ENCODE assay signal across 12 mouse cellular contexts in genomic region chr6:48838321-48839080, GRCm38 (mm10). TPM values are rescaled to one million over a fixed set of nuclear protein-coding genes. Genes with fewer than 3 reads are reported as not detected.
DNase-seq lines count a peak whose midpoint lies in the region; ATAC-seq and TF ChIP-seq lines count a peak whose summit lies in the region.
"Had no signal": no experiment of that assay in that cellular context is flagged by ENCODE, and none has a peak within 500 bp of the region (broad histone marks: within the 10 kb centered on the region; RNA-seq: fewer than 3 reads in every experiment).

No protein-coding gene starts in this region.

- 0 out of 2 replicates have a peak overlapping the region, but pooled peaks have one; percentile 19 for H3K9ac ChIP-seq in heart, embryonic 13.5 days
- no peak overlapping the region for H3K9ac ChIP-seq in heart, adult 2 months (ENCODE audit: low read depth, low read length)
- H3K9ac ChIP-seq in lung, embryonic 15.5 days = no peak overlapping the region
- H3K9ac ChIP-seq in intestine, embryonic 15.5 days = no peak overlapping the region
- no peak overlapping the region for H3K9ac ChIP-seq in midbrain, postnatal 0 days (replicated peaks; ENCODE audit: low read length, poor library complexity, severe bottlenecking)

- no peaks in the 10 kb centered on the region for H3K9me3 ChIP-seq in heart, embryonic 13.5 days
- no peaks in the 10 kb centered on the region for H3K9me3 ChIP-seq in lung, embryonic 15.5 days
- H3K9me3 ChIP-seq in intestine, embryonic 15.5 days = no peaks in the 10 kb centered on the region
- H3K9me3 ChIP-seq in midbrain, postnatal 0 days (ENCODE audit: low read length) = no peaks in the 10 kb centered on the region

- TF ChIP-seq CTCF in heart, adult 2 months (IDR thresholded peaks at IDR 0.05) = no peak
- TF ChIP-seq CTCF in midbrain, postnatal 0 days (IDR thresholded peaks at IDR 0.05) = no peak

- TF ChIP-seq POLR2A in heart, adult 2 months (IDR thresholded peaks at IDR 0.05; ENCODE audit: insufficient read depth, low read depth, low read length) = no peak

- H3K4me3 ChIP-seq in heart, embryonic 13.5 days = peak overlapping the region; percentile 64; the same call in 1 of the 2 replicates
- H3K4me3 ChIP-seq in heart, adult 2 months = no peak overlapping the region
- H3K4me3 ChIP-seq in lung, embryonic 15.5 days = peak overlapping the region; percentile 51; the same call in 1 of the 2 replicates
- H3K4me3 ChIP-seq in intestine, embryonic 15.5 days (replicated peaks) = no peak overlapping the region
- no peak overlapping the region for H3K4me3 ChIP-seq in midbrain, postnatal 0 days (ENCODE audit: low read depth, low read length)

- DNase-seq in heart, adult 2 months = no peak
- DNase-seq in lung, postnatal 4 days = no peak
- DNase-seq in midbrain, postnatal 0 days (ENCODE audit: low spot score) = no peak
- no peak for DNase-seq in left cerebral cortex, adult 8-10 months (ENCODE audit: low spot score in 2 of 2)
- DNase-seq in right cerebral cortex, postnatal 4 days = no peak
- DNase-seq: cerebellum, postnatal 36 days; lung, postnatal 14 days had no signal

- no peaks in the 10 kb centered on the region for H3K27me3 ChIP-seq in heart, embryonic 13.5 days (replicated peaks)
- no peaks in the 10 kb centered on the region for H3K27me3 ChIP-seq in heart, adult 2 months (ENCODE audit: control insufficient read depth, insufficient read depth, low read length)
- no peaks in the 10 kb centered on the region for H3K27me3 ChIP-seq in lung, embryonic 15.5 days
- H3K27me3 ChIP-seq in intestine, embryonic 15.5 days (replicated peaks) = no peaks in the 10 kb centered on the region
- no peaks in the 10 kb centered on the region for H3K27me3 ChIP-seq in midbrain, postnatal 0 days (ENCODE audit: insufficient read depth, low read length)

- peaks cover 65% of the 10 kb centered on the region for H3K36me3 ChIP-seq in heart, embryonic 13.5 days
- H3K36me3 ChIP-seq in heart, adult 2 months (ENCODE audit: control insufficient read depth, insufficient read depth, low read length) = no peaks in the 10 kb centered on the region
- peaks cover 52% of the 10 kb centered on the region for H3K36me3 ChIP-seq in lung, embryonic 15.5 days
- peaks cover 37% of the 10 kb centered on the region for H3K36me3 ChIP-seq in intestine, embryonic 15.5 days
- H3K36me3 ChIP-seq in midbrain, postnatal 0 days (ENCODE audit: insufficient read depth, low read length) = no peaks in the 10 kb centered on the region; the same call in 1 of the 2 replicates

- no peaks in the 10 kb centered on the region for H3K79me2 ChIP-seq in heart, adult 2 months (replicated peaks; ENCODE audit: control insufficient read depth, insufficient read depth, low read length)

- H3K4me1 ChIP-seq in heart, embryonic 13.5 days = peaks cover 45% of the 10 kb centered on the region
- H3K4me1 ChIP-seq in heart, adult 2 months (ENCODE audit: control insufficient read depth, insufficient read depth, low read length) = peaks cover 4% of the 10 kb centered on the region
- H3K4me1 ChIP-seq in lung, embryonic 15.5 days = peaks cover 38% of the 10 kb centered on the region
- peaks cover 29% of the 10 kb centered on the region for H3K4me1 ChIP-seq in intestine, embryonic 15.5 days (replicated peaks)
- no peaks in the 10 kb centered on the region for H3K4me1 ChIP-seq in midbrain, postnatal 0 days (ENCODE audit: insufficient read depth, low read length)

- intact Hi-C loops in heart, adult 2 months (cut with DNase I) = loop anchor here (1.0 kb wide), 1 partner anchor 20 kb away; no protein-coding TSS in a partner anchor

- no peak for TF ChIP-seq EP300 in heart, adult 2 months (IDR thresholded peaks at IDR 0.05; ENCODE audit: insufficient read depth, low read depth, low read length)

- 64% methylated on average over 6 of the region's 6 CpGs for WGBS in heart, embryonic 13.5 days
- WGBS in heart, adult 2 months = 85% methylated on average over 6 of the region's 6 CpGs
- WGBS in lung, embryonic 15.5 days = 51% methylated on average over 6 of the region's 6 CpGs
- 66% methylated on average over 6 of the region's 6 CpGs for WGBS in intestine, embryonic 15.5 days
- 75% methylated on average over 6 of the region's 6 CpGs for WGBS in midbrain, postnatal 0 days

- H3K27ac ChIP-seq in heart, embryonic 13.5 days (replicated peaks) = no peak overlapping the region
- H3K27ac ChIP-seq in heart, adult 2 months = no peak overlapping the region
- H3K27ac ChIP-seq in lung, embryonic 15.5 days = no peak overlapping the region
- no peak overlapping the region for H3K27ac ChIP-seq in intestine, embryonic 15.5 days
- H3K27ac ChIP-seq in midbrain, postnatal 0 days (ENCODE audit: low read depth, low read length) = no peak overlapping the region

- H3K4me2 ChIP-seq in heart, embryonic 13.5 days = peak overlapping the region; percentile 80
- peak overlapping the region; percentile 76 for H3K4me2 ChIP-seq in lung, embryonic 15.5 days
- H3K4me2 ChIP-seq in intestine, embryonic 15.5 days (replicated peaks) = peak overlapping the region; percentile 85
- peak overlapping the region; percentile 15; the same call in 1 of the 2 replicates for H3K4me2 ChIP-seq in midbrain, postnatal 0 days (ENCODE audit: low read depth, low read length, poor library complexity, severe bottlenecking)

- ATAC-seq in heart, embryonic 13.5 days (ENCODE audit: extremely low read depth, insufficient number of reproducible peaks, low FRiP score, low TSS enrichment) = no peak
- no peak for ATAC-seq in lung, embryonic 15.5 days (ENCODE audit: borderline replicate concordance, extremely low read depth, low FRiP score, low TSS enrichment)
- ATAC-seq in intestine, embryonic 15.5 days = no peak
- no peak for ATAC-seq in midbrain, postnatal 0 days (ENCODE audit: low FRiP score)

RNA-seq across cellular contexts. Expression of gene Tmem176a, which starts 2.2 kb away (rescaled TPM):
- polyA plus RNA-seq in heart, embryonic 13.5 days (2015; fragmentation: Nextera tagmentation; extraction: Ambion mirVana) = 94.5 and 102 TPM in 2 replicates
- total RNA-seq in heart, adult 2 months (2021) = 10 to 100 TPM; 17.0 to 22.0 TPM
- 19.3 and 28.1 TPM in 2 replicates for polyA plus RNA-seq in heart, adult 2 months (2012; rRNA removed)
- 226 and 227 TPM in 2 replicates for polyA plus RNA-seq in lung, embryonic 15.5 days (2015; fragmentation: Nextera tagmentation; extraction: Ambion mirVana)
- polyA plus RNA-seq in intestine, embryonic 15.5 days (2015; fragmentation: Nextera tagmentation; extraction: Ambion mirVana) = 140 and 159 TPM in 2 replicates
- total RNA-seq in midbrain, postnatal 0 days (2014; rRNA removed) = 15.1 and 24.3 TPM in 2 replicates
- polyA plus RNA-seq in midbrain, postnatal 0 days (2015; fragmentation: Nextera tagmentation; extraction: Ambion mirVana) = 27.0 and 31.6 TPM in 2 replicates
- 10 to 100 TPM; 28.8 to 63.0 (median 40.9) TPM for total RNA-seq in left cerebral cortex, adult 8-10 months (2022)

RNA-seq across cellular contexts. Expression of gene Tmem176b, which starts 2.8 kb away (rescaled TPM):
- 249 and 268 TPM in 2 replicates for polyA plus RNA-seq in heart, embryonic 13.5 days (2015; fragmentation: Nextera tagmentation; extraction: Ambion mirVana)
- total RNA-seq in heart, adult 2 months (2021) = 10 to 100 TPM; 41.6 to 53.0 TPM
- 104 and 108 TPM in 2 replicates for polyA plus RNA-seq in heart, adult 2 months (2012; rRNA removed)
- polyA plus RNA-seq in lung, embryonic 15.5 days (2015; fragmentation: Nextera tagmentation; extraction: Ambion mirVana) = 425 and 442 TPM in 2 replicates
- polyA plus RNA-seq in intestine, embryonic 15.5 days (2015; fragmentation: Nextera tagmentation; extraction: Ambion mirVana) = 341 and 366 TPM in 2 replicates
- total RNA-seq in midbrain, postnatal 0 days (2014; rRNA removed) = 65.5 and 70.7 TPM in 2 replicates
- polyA plus RNA-seq in midbrain, postnatal 0 days (2015; fragmentation: Nextera tagmentation; extraction: Ambion mirVana) = 107 and 112 TPM in 2 replicates
- 10 to 100 TPM; 48.3 to 96.9 (median 67.8) TPM for total RNA-seq in left cerebral cortex, adult 8-10 months (2022)

RNA-seq across cellular contexts. Expression of gene Aoc1, which starts 34.2 kb away (rescaled TPM):
- not detected in 2 replicates for polyA plus RNA-seq in heart, embryonic 13.5 days (2015; fragmentation: Nextera tagmentation; extraction: Ambion mirVana)
- not detected for total RNA-seq in heart, adult 2 months (2021)
- polyA plus RNA-seq in heart, adult 2 months (2012; rRNA removed) = 0.23 and 1.1 TPM in 2 replicates
- polyA plus RNA-seq in lung, embryonic 15.5 days (2015; fragmentation: Nextera tagmentation; extraction: Ambion mirVana) = 0.11 TPM in 1 of 2 replicates, not detected in the other
- 21.4 and 28.0 TPM in 2 replicates for polyA plus RNA-seq in intestine, embryonic 15.5 days (2015; fragmentation: Nextera tagmentation; extraction: Ambion mirVana)
- total RNA-seq in midbrain, postnatal 0 days (2014; rRNA removed) = not detected in 2 replicates
- polyA plus RNA-seq in midbrain, postnatal 0 days (2015; fragmentation: Nextera tagmentation; extraction: Ambion mirVana) = 0.14 and 0.23 TPM in 2 replicates
- total RNA-seq in left cerebral cortex, adult 8-10 months (2022) = not detected
- total RNA-seq: adrenal gland, postnatal 36 days; neutrophil, adult 5-6 weeks had no signal

Comparison
In these comparisons a context has a peak if more than half of its experiments do, and no peak if none do; other contexts are left out.
1. H3K4me3 ChIP-seq: peak in heart, embryonic 13.5 days (single experiment) and lung, embryonic 15.5 days (single experiment); none in heart, adult 2 months (single experiment), intestine, embryonic 15.5 days (single experiment) and midbrain, postnatal 0 days (single experiment).
2. H3K4me2 ChIP-seq: peak in every context shown above with its lines; median percentile 85 in intestine, embryonic 15.5 days; 80 in heart, embryonic 13.5 days; 76 in lung, embryonic 15.5 days; 15 in midbrain, postnatal 0 days.
3. RNA of gene Aoc1, which starts 34.2 kb away (polyA plus RNA-seq): 21.4 to 28.0 TPM in intestine, embryonic 15.5 days; 0.23 to 1.1 TPM in heart, adult 2 months, 0.14 to 0.23 TPM in midbrain, postnatal 0 days, 0.11 TPM in lung, embryonic 15.5 days and not detected in heart, embryonic 13.5 days; every median in the first group is over 10 times any median in the second.